Mouse (Mus musculus): ENCODE data around the gene Vmn2r25. TPM values are rescaled to one million over a fixed set of nuclear protein-coding genes. Genes with fewer than 3 reads are reported as not detected.

Vmn2r25 gene
- polyA plus RNA-seq (2017; shearing (Covaris generic)): under 1 TPM; 0.14 to 0.18 TPM

DNA sequence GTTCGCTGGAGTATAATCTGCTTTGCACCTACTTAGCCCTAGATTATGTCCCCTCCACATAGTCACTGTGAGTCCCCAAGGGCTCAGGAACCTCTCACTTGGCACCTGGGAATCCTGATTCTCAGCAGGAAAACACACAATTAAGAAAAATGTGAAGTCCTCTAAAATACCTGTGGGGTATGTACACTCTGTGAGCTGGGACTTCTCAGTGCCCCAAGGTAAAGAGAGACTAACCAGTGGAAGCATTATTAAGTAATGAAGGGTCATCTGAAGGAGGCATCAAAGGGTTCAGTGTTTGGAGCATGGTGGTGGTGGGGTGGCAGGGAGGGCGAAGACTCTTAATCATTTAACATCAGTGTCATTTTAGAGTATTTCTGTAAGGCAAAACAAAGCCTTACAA, at the start of gene Vmn2r25:
Gene Vmn2r25 (minus strand): TSS at position 101 of the 400 bp plus-strand sequence.

GRCm38 (mm10) chr6:123778579-123778978, 74.7 kb downstream of the Vmn2r25 start, which contains the start of gene Vmn2r24:
TSS of gene Vmn2r24 (plus strand) at chr6:123778879.

Other genes with a start within 250 kb of the Vmn2r25 start
- under 1 TPM; 0.10 to 0.61 TPM for gene Vmn2r22, start 202.7 kb downstream of the Vmn2r25 start, polyA plus RNA-seq (2017; shearing (Covaris generic))
- under 1 TPM; 0.04 TPM for gene Vmn2r23, start 150.8 kb downstream of the Vmn2r25 start, polyA plus RNA-seq (2017; shearing (Covaris generic))
- gene Vmn2r24, start 74.6 kb downstream of the Vmn2r25 start, polyA plus RNA-seq (2017; shearing (Covaris generic)): under 1 TPM; 0.10 to 0.22 TPM
- under 1 TPM; 0.10 to 0.92 TPM for gene Vmn2r26, start 171.1 kb upstream of the Vmn2r25 start, polyA plus RNA-seq (2017; shearing (Covaris generic))

Measured in inflammation-experienced regulatory T-cells (primary cell).